Mouse (Mus musculus): ENCODE measurements at regions not wholly inside any gene's neighbourhood (a gene's known extent, or its start where the extent isn't known, plus 50 kb on each side); places are given as distances from the start of the nearest gene placed in this dataset.

DNA sequence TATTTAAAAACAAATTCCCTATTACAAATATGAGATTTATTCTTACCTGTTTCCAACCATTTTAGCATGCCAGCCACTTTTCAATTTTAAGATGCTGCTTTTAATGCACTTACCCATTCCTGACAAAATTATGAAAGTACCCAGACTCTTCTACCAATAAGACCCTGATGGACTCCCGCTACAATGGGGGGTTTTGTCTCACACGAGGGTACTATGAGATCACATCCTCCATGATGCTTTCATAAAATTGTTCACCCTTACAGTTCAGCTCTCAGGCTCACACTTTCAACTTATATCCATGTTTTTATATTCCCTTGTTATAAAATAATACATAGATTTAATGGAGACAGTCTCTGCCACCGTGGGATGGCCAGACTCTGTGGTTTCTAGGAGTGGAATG, 68.1 kb upstream of the Adamts18 start:
- Histone ChIP-seq H3K27me3 (ENCODE audit: control insufficient read depth in 1 of 2, insufficient read depth in 2 of 2, low read length in 2 of 2) (no peaks in the 10 kb centered on the region), H3K9ac (ENCODE audit: control insufficient read depth, low read depth, low read length, poor library complexity, severe bottlenecking) (no peak overlapping the region), H3K36me3 (ENCODE audit: control insufficient read depth in 1 of 2, insufficient read depth in 2 of 2, low read length in 2 of 2) (no peaks in the 10 kb centered on the region), H3K27ac (ENCODE audit: control insufficient read depth, low read depth, low read length) (no peak overlapping the region), H3K9me3 (replicated peaks; ENCODE audit: insufficient read depth, low read length) (no peaks in the 10 kb centered on the region), H3K4me3 (ENCODE audit: control insufficient read depth in 1 of 2, insufficient read depth in 1 of 2, low read depth in 2 of 2, low read length in 2 of 2) (no peak overlapping the region), H3K79me2 (ENCODE audit: control insufficient read depth, insufficient read depth, low read length, poor library complexity) (no peaks in the 10 kb centered on the region), H3K4me1 (ENCODE audit: control insufficient read depth in 1 of 2, insufficient read depth in 2 of 2, low read length in 2 of 2) (no peaks in the 10 kb centered on the region)
- no peak for DNase-seq (ENCODE audit: low read depth, low spot score)
- no peak for TF ChIP-seq UBTF (IDR thresholded peaks at IDR 0.05; ENCODE audit: borderline replicate concordance, insufficient read depth, low read depth, low read length)
- no peak for TF ChIP-seq GABPA (IDR thresholded peaks at IDR 0.05; ENCODE audit: low read depth, low read length)
- no peak for TF ChIP-seq CHD1 (IDR thresholded peaks at IDR 0.05; ENCODE audit: low read depth, low read length)
- TF ChIP-seq MAX (IDR thresholded peaks at IDR 0.05; ENCODE audit: low read length), result no peak
- TF ChIP-seq TBP (IDR thresholded peaks at IDR 0.05; ENCODE audit: low read depth, low read length), result no peak
- TF ChIP-seq ZC3H11A (IDR thresholded peaks at IDR 0.05; ENCODE audit: low read depth, low read length), result no peak
- TF ChIP-seq MAFK (IDR thresholded peaks at IDR 0.05; ENCODE audit: borderline replicate concordance, low read depth, low read length), result no peak
- TF ChIP-seq MAZ (IDR thresholded peaks at IDR 0.05; ENCODE audit: low read depth, low read length), result no peak
- TF ChIP-seq POLR2AphosphoS5 (IDR thresholded peaks at IDR 0.05; ENCODE audit: borderline replicate concordance, low read depth, low read length), result no peak
- TF ChIP-seq SIN3A (IDR thresholded peaks at IDR 0.05; ENCODE audit: low read length), result no peak
- no peak for TF ChIP-seq ZKSCAN1 (IDR thresholded peaks at IDR 0.05; ENCODE audit: low read depth, low read length)
- no peak for TF ChIP-seq E2F4 (IDR thresholded peaks at IDR 0.05; ENCODE audit: borderline replicate concordance, low read depth, low read length)
- TF ChIP-seq ETS1 (IDR thresholded peaks at IDR 0.05; ENCODE audit: low read depth, low read length), result no peak
- no peak for TF ChIP-seq MEF2A (IDR thresholded peaks at IDR 0.05; ENCODE audit: extremely low read depth, insufficient replicate concordance, low read depth, low read length, poor library complexity, severe bottlenecking)
- no peak for TF ChIP-seq POLR2AphosphoS2 (IDR thresholded peaks at IDR 0.05; ENCODE audit: low read length)
- no peak for TF ChIP-seq CTCF (IDR thresholded peaks at IDR 0.05 in 2 of 3, conservative IDR thresholded peaks at IDR 0.05 in 1 of 3; ENCODE audit: control insufficient read depth in 1 of 3, insufficient read depth in 1 of 3, low read depth in 2 of 3, low read length in 3 of 3, poor library complexity in 1 of 3, severe bottlenecking in 1 of 3)
- TF ChIP-seq RCOR1 (IDR thresholded peaks at IDR 0.05; ENCODE audit: low read depth, low read length), result no peak

DNA sequence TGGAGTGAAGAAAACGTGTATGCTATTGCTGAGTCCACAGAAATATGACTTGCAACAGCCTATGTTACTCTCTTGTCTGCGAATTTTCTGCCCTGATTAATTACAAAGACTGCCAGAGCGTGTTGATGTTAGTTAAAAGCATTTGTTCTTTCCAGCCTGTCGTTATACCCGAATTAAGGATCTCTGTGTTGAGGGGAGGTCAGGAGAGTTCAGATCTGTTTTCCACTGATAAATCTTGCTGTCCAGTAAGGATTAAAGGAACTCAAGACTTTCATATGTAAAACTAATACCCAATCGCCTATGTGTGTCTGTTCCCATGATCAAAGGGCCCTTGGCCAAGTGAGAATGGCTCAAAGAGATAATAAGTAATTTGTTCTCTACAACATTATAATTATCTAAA, 68.7 kb upstream of the Adamts18 start:
- no peak overlapping the region for H3K4me3 ChIP-seq (ENCODE audit: control insufficient read depth in 1 of 2, insufficient read depth in 1 of 2, low read depth in 2 of 2, low read length in 2 of 2)
- no peaks in the 10 kb centered on the region for H3K4me1 ChIP-seq (ENCODE audit: control insufficient read depth in 1 of 2, insufficient read depth in 2 of 2, low read length in 2 of 2)
- no peaks in the 10 kb centered on the region for H3K9me3 ChIP-seq (replicated peaks; ENCODE audit: insufficient read depth, low read length)
- H3K9ac ChIP-seq (ENCODE audit: control insufficient read depth, low read depth, low read length, poor library complexity, severe bottlenecking), result no peak overlapping the region
- DNase-seq (ENCODE audit: low read depth, low spot score), result no peak
- H3K36me3 ChIP-seq (ENCODE audit: control insufficient read depth in 1 of 2, insufficient read depth in 2 of 2, low read length in 2 of 2), result no peaks in the 10 kb centered on the region
- H3K27me3 ChIP-seq (ENCODE audit: control insufficient read depth in 1 of 2, insufficient read depth in 2 of 2, low read length in 2 of 2), result no peaks in the 10 kb centered on the region
- H3K27ac ChIP-seq (ENCODE audit: control insufficient read depth, low read depth, low read length), result no peak overlapping the region
- no peaks in the 10 kb centered on the region for H3K79me2 ChIP-seq (ENCODE audit: control insufficient read depth, insufficient read depth, low read length, poor library complexity)
- no peak for TF ChIP-seq POLR2AphosphoS2 (IDR thresholded peaks at IDR 0.05; ENCODE audit: low read length)
- TF ChIP-seq ZC3H11A (IDR thresholded peaks at IDR 0.05; ENCODE audit: low read depth, low read length), result no peak
- TF ChIP-seq MYC (IDR thresholded peaks at IDR 0.05; ENCODE audit: low read depth, low read length), result no peak
- TF ChIP-seq MYB (IDR thresholded peaks at IDR 0.05; ENCODE audit: low read depth, low read length), result no peak
- no peak for TF ChIP-seq SIN3A (IDR thresholded peaks at IDR 0.05; ENCODE audit: low read length)
- no peak for TF ChIP-seq ZMIZ1 (IDR thresholded peaks at IDR 0.05; ENCODE audit: low read depth, low read length)
- no peak for TF ChIP-seq CHD2 (IDR thresholded peaks at IDR 0.05; ENCODE audit: low read length)
- no peak for TF ChIP-seq NELFE (IDR thresholded peaks at IDR 0.05; ENCODE audit: low read depth, low read length)
- no peak for TF ChIP-seq JUND (IDR thresholded peaks at IDR 0.05; ENCODE audit: low read depth, low read length)
- no peak for TF ChIP-seq CHD1 (IDR thresholded peaks at IDR 0.05; ENCODE audit: low read depth, low read length)
- no peak for TF ChIP-seq RAD21 (IDR thresholded peaks at IDR 0.05; ENCODE audit: low read depth, low read length)
- no peak for TF ChIP-seq SMC3 (IDR thresholded peaks at IDR 0.05; ENCODE audit: low read depth, low read length)
- no peak for TF ChIP-seq NRF1 (IDR thresholded peaks at IDR 0.05; ENCODE audit: insufficient read depth, low read depth, low read length, poor library complexity, severe bottlenecking)
- TF ChIP-seq EP300 (IDR thresholded peaks at IDR 0.05; ENCODE audit: low read depth in 1 of 2, low read length in 2 of 2), result no peak
- no peak for TF ChIP-seq UBTF (IDR thresholded peaks at IDR 0.05; ENCODE audit: borderline replicate concordance, insufficient read depth, low read depth, low read length)
- no peak for TF ChIP-seq MAX (IDR thresholded peaks at IDR 0.05; ENCODE audit: low read length)

Measured in MEL (cell line).